Mouse (Mus musculus): ENCODE measurements at regions not wholly inside any gene's neighbourhood (a gene's known extent, or its start where the extent isn't known, plus 50 kb on each side); places are given as distances from the start of the nearest gene placed in this dataset.

DNA sequence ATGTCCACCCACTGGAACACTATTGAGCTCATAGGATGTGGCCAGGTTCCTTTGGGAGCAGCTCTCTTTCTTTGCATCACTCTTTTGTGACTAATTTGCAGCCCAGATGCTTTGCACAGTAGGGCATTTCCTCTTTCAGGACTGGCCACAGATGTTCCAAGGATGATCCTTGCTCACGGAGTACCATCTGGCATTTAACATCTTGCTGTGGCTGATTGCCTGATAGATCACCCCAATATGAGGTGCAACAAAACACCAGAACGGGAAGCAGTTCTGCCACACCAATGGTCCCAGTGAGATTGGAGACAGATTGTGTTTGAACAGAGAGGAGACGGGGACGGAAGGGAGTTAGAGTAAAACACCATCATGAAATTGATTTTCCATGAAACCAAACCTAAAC is 423.0 kb downstream of the Rwdd3 start:
- no peak for DNase-seq (ENCODE audit: low read depth)

GRCm38 (mm10) chr3:120747678-120748077 is 423.8 kb downstream of the Rwdd3 start:
- DNase-seq (ENCODE audit: low read depth), result no peak

DNA sequence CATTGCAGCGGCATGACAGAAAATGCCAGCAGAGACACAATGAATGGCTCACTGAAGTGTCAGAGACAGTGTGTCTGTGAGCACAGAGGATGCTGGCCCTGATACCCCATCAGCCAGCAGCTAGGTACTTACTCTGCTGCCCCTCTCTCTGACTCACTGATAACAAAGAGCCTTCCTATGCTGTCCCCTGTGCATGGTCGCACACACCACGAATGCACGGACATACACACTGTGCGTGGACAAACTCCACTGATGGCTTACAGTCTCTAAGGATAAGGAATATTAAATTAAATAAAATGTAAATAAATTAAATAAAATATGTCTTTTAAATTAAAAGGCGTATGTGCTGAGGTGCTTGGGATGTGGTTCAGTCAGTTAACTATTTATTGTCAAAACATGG is 438.2 kb downstream of the Rwdd3 start:
- no peak for DNase-seq (ENCODE audit: low read depth)

DNA sequence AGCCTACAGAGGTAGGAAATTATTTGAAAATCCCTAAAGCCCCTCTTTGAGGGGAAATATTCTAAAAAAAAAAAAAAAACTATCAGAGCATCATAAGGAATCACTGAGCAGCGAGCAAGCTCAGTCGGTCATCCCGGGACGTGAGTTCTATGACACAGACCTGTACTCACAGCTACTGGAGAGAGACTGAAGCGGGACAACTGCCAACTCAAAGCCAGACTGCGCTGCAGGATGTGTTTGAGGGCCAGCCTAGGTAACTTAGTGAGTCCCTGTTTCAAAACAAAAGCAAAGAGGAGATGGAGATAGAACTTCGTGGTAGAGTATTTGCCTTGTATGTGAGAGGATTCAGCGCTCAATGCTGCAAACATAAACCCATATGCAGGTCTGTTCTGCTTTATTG is 439.1 kb downstream of the Rwdd3 start:
- DNase-seq (ENCODE audit: low read depth), result no peak

DNA sequence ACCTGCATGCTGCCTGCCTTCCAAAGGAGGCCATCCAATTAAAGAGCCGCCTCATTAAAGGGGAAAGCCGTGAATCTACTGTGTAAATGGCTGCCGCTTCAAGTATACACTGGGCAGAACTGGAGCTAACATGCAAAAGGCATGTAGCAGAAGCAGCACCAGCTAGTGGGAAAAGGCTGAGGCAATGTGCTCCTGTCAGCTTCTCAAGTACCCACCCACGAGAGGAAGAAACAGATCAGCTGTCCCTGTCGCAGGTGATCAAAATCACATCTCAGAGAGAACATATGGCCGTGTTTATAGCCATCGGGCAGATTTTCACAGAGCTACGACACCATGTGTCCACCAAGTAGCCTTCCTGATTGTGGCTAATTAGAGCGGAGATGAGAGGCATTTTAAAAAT is 440.2 kb downstream of the Rwdd3 start:
- DNase-seq (ENCODE audit: low read depth), result no peak

DNA sequence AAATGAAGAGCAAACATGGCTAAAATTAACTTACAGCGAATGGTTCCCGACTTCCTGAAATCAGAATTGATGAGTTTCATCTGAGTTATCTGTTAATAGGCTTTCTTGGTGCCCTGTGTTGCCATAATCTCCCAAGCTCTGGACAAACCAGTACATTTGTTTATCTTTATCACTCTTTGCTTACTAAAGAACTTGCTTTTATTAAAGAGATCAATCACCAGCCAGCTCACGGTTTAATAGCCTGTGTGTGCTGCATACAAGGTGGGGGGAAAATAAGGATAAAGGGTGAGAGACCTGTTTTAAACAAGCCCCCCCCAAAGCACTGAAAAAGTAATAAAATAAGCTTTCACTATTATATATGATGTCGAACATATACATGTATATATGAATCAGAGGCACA is 441.3 kb downstream of the Rwdd3 start:
- no peak for DNase-seq (ENCODE audit: low read depth)

- no peak for DNase-seq (ENCODE audit: low read depth)
These were observed 441.8 kb downstream of the Rwdd3 start for GRCm38 (mm10) chr3:120729671-120730070.

DNA sequence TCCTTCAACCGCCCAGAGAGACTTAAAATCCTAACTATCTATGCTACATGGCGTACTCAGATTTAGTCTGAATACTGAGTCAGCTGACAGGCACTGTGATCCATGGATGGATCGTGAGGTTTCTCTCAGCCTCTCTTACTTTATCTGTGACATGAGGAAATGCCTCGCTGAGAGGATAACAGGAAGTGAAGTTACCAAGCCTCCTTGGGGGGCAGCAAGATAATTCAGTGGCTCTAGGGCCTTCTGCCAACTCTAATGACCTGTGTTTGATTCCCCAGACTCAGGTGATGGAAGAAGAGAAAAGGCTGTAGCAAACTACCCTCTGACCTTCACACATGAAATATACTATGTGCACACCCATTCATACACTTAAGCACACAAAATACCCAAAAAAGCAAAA is 486.3 kb downstream of the Rwdd3 start:
- DNase-seq (ENCODE audit: low read depth), result no peak

- no peak for DNase-seq (ENCODE audit: low read depth)
These were observed 495.6 kb downstream of the Rwdd3 start for GRCm38 (mm10) chr3:120675906-120676305.

DNA sequence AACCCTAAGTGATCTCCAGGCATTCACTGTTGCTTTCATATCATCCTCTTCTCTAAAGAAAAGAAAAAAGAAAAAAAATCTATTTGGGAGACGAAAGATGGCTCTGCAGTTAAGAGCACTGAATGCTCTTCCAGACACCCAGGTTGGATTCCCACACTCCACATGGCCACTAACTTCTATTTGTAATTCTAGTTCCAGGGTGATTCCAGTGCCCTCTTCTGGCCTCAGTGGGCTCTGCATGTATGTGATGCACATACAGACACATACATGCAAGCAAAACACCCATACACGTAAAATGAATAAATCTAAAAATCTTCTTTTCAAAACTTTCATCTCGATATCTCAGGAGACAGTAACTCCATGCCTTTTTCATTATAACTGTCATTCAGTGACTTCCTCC is 502.8 kb downstream of the Rwdd3 start:
- DNase-seq (ENCODE audit: low read depth), result no peak

GRCm38 (mm10) chr3:120662521-120662920 is 509.0 kb downstream of the Rwdd3 start:
- no peak for DNase-seq (ENCODE audit: low read depth)

DNA sequence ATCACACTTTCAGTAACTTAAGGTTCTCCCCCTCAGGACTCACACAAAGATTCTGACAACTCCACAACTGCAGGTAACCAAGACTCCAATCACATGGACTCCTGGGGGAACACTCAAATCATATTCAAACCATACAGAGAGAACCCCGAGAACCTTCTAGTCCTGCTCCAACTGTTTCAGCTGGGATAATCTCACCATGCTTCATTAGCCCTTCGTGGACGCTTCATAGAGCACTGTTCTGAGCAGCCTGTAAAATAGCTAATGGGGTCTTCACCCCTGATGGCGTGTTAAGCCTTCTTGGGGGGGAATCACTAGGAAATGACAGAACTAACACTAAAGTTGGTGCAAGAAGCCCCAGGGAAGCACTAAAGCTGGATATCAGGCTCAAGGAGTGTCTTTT is 510.7 kb downstream of the Rwdd3 start:
- DNase-seq (ENCODE audit: low read depth), result no peak

GRCm38 (mm10) chr3:120649047-120649868 is 522.2 kb downstream of the Rwdd3 start:
- DNase-seq (ENCODE audit: low read depth), result no peak

- DNase-seq (ENCODE audit: low read depth), result no peak
These were observed 523.1 kb downstream of the Rwdd3 start for GRCm38 (mm10) chr3:120648391-120648790.

GRCm38 (mm10) chr3:120636669-120637305 is 534.7 kb downstream of the Rwdd3 start:
- DNase-seq (ENCODE audit: low read depth), result no peak

DNA sequence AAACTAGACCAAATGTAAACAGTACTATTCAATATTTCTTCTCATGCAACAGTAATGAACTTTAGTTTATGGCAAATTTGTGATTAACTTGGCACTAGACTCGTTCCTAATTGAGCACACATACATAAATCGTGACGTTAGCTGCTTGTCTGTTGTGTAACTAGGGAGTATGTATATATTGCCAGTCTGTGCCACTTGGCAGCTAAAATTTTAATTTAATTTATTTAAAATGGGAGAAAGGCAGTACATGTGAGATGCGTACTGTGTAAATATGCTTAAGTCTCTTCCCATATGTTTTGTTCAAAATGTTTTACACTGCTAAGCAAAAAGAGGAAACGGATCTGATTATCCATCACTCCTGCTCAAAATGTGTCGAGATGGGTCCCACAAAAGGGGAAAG is 553.1 kb downstream of the Rwdd3 start:
- DNase-seq (ENCODE audit: low read depth), result no peak

- no peak for DNase-seq (ENCODE audit: low read depth)
These were observed 577.3 kb downstream of the Rwdd3 start for GRCm38 (mm10) chr3:120594226-120594625.

- no peak for DNase-seq (ENCODE audit: low read depth)
These were observed 580.3 kb downstream of the Rwdd3 start for GRCm38 (mm10) chr3:120591183-120591582.

GRCm38 (mm10) chr3:120570806-120571425 is 600.6 kb downstream of the Rwdd3 start:
- no peak for DNase-seq (ENCODE audit: low read depth)

GRCm38 (mm10) chr3:120541556-120542476 is 629.7 kb downstream of the Rwdd3 start:
- DNase-seq (ENCODE audit: low read depth), result no peak

GRCm38 (mm10) chr3:120533901-120534300 is 637.6 kb downstream of the Rwdd3 start:
- DNase-seq (ENCODE audit: low read depth), result no peak
